Mouse (Mus musculus): Measurements from ENCODE around the gene Mthfd1l.
"Not testable (repeated sequence)": the region's sequence is repeated elsewhere in the genome, so short reads cannot be mapped to it uniquely, and the experiment has no call there.

Gene Mthfd1l

DNA sequence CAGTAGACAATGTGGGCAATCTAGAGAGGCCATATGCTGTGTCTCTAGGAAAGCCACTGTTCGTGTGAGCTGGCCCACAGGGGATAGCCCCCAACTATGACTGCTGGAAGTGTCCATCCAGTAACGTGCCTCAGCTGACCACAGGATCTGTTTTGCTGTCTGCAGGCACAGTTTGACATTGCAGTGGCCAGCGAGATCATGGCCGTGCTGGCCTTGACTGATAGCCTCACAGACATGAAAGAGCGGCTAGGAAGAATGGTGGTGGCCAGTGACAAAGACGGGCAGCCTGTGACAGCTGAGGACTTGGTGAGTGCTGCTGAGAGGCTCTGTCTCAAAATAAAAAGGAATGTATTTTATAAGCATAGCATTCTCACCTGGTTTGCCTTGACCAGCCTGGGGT is 74.7 kb downstream of the Mthfd1l start:
- DNase-seq: no peak

DNA sequence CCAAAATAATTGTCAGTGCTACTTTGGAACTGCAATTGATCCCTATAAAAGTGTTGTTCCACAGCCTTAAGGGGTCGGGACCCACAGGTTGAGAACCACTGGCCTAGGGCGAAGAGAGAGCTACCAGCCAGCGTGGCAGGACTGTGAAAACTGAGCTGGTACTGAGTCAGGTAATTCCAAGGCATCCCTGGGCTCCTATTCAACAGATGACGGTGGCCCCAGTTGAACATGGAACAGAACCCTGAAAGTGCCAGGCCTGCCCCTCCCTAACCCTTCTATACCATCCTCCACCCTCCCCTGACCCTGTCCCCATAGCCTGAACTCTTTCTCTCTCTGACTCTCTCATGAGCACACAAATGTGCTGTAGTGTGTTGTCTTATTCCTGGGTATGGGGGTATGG is 77.3 kb downstream of the Mthfd1l start:
- DNase-seq: no peak

DNA sequence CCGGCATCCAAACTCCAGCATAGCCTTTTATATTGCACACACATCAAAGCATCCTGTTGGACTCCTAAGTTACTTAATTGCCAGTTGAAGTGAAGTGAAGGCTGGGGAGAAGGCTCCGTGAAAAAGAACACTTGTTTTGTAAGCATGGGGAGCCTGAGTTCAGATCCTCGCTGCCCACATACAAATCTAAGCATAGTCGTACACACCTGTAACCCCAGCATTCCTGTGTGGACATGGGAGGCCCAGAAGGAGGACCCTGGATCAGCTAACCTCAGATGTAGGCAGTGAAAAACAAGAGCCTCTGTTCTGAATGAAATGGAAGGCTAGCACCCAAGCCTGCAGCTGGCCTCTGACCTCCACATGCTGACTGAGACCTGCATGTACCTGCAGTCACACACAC is 79.8 kb downstream of the Mthfd1l start:
- peak; percentile 33 to 49 for DNase-seq

DNA sequence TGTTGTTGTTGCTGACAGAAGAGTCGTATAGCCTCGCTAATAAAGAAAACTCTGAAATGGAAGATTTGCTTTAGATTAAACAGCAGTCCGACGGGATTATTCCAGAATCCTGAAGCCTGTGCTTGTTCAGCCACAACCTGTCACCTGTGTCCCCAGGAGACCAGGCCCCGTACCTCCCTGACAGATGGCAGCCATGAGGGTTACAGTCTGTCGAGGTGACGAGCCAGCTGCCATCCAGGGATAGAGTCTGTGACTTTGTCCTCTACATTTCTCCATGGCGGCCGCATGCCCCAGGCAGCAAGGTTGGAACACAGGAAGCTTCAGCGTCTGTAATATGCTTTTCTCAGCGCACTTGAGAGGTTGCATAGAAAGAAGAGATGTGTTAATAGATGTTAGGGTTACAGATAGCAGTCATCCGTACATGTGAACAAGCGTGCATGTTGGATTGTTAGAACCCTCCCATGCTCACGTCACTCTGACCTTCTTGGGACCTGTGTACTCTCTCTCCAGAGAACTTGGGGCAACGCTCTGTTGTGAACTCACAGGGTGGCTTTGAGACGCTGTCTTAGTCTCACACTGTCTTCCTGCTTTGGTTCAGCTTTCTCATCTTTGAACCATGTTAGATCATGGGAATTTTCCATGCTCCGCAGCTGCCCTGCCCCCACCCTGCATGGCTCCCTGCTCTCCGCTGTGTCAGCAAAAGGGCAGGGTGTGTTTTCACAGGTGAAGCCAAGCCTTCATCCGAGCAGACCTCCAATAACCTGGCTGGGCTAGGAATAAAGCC is 80.6 kb downstream of the Mthfd1l start:
- DNase-seq: peak; percentile 89 to 90

DNA sequence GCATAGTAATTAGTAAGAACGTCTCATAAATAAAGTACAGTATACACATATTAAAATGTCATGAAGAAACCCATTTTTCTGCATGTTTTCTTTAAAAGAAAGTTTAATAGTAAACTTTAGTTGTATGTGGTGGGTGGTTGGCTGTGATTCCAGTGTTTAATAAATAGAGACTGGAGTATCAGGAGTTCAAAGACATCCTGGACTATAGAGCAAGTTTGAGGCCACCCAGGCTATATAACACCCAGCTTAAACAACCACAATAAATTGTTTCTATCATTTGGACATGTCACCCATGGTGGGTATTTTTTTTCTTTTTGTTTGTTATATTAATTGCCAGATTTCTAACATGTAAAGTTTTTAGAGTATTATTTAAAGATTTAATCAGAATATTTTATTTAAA is 81.7 kb downstream of the Mthfd1l start:
- no peak for DNase-seq

DNA sequence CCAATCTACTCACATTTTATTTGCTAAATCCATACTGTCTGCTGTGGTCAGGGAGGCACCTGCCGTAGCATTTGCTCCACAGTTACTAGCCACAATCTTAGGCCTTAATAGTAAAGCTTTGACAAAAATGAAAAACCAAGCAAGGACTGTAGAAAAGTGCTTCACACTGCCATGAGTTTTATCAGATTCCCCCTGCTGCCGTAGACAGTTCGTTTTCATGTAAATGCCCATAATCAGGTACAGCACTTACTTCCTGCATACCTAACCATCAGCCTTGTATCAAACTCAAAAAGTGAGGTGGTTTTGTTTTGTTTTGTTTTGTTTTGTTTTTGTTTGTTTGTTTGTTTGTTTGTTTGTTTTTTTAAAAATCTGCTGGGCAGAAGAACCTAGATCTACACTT is 84.5 kb downstream of the Mthfd1l start:
- DNase-seq: no peak

DNA sequence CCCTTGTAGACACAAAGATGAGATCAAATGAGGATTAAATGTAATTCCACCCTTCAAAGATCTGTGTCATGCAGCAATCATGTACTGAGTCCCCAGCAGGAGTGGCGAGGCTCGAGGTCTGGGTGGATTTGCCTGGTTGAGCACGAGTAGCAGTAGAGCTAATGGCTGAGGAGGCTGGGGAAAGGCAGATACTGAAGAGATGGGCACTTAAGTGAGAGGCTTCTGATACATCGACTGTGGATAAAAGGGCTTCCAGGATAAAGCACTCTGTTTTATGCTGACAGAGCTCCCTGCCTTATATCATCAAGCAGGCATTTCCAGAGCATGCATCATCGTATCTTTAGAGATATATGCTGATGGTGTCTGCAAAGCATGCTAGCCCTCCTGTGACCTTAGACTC is 84.9 kb downstream of the Mthfd1l start:
- DNase-seq: no peak

DNA sequence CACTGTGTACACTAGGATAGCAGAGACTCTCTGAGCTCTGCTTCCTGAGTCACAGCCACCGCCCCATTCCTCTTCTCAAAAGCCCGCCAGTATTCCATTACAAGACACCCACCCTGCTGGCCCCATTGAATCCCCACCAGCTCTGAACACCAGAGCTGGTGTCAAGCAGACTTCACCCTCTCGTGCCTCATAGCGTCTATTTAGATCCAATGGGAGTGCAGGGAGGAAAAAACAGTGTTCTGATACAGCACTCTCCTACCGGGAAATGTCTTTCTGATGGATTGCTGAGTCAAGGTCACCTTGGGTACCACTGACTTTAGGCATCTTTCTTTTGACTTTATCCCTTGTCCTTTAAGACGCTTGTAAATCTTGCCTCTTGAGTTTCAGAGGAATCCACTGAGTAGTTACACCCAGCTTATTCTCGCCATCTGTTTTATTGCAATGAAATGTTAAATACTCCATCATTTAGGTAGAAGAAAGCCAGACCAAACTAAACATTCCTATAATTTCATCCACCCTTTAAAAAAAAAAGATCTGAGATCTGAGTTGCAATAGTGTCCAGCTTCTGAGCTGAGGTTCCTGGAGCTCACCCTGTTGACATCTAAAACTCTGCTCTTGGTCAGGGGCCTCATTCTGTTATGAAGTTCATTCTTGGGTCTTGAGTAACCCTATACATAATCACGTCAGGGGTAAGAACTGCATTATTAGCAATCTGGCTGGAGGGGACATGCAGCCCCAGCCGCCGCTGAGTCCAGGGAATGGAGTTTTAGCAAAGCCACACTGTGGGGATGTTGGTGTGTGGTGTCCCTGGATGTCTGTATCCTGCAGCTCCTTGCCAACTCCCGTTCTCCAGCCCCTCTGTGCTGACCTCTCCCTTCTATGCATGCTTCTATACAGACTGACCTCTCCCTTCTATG is 88.4 kb downstream of the Mthfd1l start:
- DNase-seq: no peak

DNA sequence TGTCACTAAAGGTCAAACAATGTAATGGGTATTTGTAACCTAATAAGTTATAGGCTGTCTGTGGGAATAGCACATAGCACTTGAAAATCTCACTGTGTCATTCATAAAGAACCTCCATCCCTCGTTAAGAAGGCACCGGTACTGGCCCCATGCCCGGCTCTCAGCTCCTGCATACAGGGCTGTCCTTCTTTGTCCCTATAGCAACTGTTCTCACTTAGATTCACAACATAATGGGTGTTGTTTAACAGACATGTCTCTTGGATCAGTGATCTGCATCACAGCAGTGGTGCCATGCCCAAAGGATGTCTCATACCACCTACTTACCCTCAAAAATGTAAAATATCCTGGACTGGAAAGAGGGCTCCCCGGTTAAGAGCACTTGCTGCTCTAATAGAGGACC is 90.6 kb downstream of the Mthfd1l start:
- DNase-seq: peak in 1 of 2 experiments; percentile 60

DNA sequence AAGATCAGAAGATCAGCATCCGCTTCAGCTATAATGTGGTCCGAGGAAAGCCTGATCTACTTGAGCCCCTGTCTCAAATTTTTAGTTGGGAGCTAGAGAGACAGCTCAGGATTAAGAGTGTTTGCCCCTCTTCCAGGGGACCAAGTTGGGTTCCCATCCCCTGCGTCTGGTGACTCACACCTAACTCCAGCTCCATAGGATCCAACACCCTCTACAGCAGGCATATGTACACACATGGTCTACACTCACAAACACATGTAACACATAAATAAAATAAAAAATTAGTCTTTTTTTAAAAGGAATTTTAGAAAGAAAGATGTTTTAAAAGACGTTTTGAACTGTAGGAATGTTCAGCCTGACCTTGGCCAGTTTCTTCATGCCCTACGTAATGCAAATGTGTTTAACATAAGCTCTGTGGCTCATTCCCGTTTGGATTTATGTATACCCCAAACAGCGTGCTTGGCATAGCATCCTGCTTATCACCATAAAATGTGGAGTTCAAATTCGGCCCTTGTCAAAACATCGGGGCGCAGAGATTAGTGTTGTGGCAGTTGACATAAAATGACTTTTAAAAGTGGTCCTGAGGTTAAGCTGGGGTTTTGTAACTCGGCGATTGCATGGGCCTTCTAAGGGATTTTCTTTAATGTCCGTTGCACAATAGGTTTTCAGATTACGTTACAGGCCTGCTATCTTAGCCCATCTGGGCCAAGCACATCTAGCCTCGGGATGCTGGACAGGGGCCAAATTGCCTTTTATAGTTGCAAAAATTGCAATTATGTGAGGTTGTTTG is 92.6 kb downstream of the Mthfd1l start:
- peak in 1 of 2 experiments; percentile 34 for DNase-seq

DNA sequence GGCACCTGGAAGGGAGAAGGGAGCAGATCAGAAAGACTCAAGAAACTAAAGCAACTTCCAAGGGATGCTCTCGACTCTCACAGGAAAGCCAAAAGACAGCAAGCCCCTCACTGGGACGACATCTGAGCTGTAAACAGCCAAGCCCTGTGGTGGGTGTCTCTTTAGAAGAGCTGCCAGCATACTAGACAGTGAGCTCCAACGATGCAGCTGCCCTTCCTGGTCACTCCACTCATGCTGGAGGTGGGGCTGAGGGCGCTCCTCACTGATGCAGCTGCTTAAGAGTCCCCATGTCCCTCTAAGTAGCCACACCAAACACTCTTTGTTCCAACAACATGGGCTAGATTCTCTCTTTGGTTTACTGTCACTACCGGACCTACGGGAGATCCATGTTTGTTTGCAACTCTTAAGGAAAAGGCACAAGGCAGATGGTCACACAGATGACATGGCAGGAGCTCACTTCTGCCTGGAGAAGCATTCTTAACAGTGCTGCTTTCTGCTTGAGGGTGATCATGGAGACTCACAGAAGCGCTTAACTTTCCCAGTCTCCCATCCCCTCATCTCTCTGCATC is 96.4 kb downstream of the Mthfd1l start:
- DNase-seq: peak; percentile 36 to 45

DNA sequence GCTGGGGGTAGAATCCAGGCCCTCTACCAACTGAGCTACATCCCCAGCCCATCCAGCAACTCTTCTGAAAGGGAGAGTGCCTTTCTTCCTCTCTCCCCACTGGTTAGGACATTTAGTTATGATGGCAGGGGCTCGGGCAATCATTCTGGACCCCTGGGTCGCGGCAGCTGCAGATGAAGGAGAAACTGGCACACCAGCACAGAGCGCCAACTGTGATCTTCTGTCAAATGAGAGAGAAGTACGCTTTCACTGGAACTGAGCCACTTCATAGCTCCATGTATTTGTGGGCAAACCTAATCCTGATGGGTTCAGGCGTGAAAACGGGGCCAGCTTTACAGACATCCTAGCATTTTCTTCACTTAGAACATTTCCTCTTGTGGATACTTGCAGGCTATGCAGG is 97.1 kb downstream of the Mthfd1l start:
- peak; percentile 36 to 51 for DNase-seq

DNA sequence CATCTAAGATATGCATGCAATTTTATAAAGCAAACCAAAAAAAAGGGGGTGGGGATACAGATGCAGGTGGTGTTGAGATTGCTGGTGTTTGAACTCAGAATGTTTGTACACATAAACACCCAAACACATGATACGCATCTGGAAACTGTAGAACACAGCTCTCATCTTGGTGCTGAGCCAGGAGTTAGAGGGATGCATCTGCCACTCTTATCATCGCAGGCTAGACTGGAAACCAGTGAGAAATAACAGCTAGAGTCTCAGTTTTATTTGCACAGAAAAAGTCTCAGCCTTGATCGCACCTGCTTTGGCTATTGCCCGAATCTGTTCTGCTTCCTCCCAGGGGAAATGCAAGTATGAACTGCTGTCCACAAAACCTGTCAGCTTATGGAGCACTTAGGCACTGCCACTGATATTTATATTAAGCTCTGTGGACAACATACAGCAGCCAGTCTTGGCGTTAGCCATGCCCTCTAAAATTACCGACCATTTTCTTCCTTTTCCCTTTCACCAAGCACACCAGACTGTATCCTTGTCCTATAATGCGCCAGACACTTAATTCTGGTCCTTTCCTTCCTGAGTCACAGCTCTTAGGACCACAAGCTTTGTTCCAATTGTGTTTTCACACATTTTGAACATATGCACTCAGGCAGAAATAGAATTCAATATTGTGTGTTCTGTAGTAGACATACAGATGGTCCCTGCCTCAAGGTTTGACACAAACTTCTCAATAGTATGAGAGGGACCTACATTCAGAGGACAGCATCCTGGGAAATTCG is 98.3 kb downstream of the Mthfd1l start:
- DNase-seq: peak; percentile 30 to 38

DNA sequence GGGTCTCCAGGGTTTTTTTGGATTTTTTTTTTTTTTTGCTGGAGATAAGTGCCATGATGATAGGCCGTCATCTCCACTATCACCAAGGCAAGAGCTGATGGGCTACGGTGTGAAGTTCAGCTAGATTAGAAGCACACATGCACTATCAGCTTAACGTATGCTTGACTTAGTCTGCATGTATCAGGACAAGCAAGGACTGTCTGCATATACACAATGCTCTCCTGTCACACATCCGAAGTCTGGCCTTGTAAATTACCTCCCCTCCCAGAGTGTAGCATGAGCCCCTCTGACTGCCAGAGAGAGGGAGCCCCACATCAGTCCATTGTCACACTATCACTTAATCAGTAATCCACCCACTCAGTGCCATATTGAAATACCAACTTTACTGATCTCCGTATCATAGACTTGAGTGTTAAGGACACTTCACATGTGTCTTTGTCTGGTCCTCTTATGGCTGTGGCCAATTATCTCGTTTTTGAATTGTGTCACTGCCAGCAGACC is 99.0 kb downstream of the Mthfd1l start:
- no peak for DNase-seq

DNA sequence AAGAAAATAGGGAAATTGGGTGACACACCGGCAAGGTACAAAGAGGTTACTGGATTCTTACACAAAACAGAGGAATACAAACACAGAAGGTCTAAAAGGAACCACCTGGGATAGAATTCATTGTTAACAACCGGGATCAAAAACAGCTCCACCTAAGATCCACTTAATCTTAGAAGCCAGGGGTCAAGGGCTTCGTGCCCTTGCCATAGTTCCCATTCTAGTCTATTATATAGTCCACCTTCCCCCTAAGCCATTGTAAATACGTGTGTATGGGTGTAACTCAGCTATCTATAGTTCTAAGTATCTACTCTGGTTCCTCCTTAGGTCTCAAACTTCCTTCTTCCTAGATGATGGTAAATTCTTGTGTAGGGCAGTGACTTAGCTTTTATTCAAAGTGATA is 99.6 kb downstream of the Mthfd1l start:
- not testable (repeated sequence) for DNase-seq

DNA sequence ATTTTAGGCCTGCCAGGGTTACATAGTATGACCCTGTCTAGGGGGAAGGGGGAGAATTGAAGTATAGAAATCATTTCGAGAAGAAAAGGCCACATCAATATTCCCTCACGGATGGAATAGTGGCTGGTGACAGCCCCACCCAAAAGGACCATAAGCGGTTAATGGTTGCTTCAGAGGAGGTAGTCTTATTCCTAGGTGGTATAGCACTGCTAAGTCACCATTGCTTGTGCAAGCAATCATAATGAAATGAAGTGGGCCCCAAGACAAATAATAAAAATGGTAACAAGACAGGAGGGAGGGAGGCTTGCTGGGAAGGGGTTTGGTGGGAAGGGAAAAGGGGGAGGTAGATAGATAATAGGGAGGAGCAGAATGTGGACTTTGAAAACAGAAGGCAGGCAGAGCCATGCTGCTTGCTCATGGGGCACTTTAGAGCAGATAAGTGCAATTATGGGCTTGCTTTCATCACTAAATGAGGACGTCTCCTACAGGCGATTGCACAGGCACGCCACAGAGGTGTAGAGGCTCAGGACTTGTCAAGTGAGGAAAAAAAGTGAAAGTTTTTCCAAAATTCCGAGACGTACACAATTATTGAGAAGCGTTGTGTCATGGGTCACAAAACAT is 105.4 kb downstream of the Mthfd1l start:
- no peak for DNase-seq

DNA sequence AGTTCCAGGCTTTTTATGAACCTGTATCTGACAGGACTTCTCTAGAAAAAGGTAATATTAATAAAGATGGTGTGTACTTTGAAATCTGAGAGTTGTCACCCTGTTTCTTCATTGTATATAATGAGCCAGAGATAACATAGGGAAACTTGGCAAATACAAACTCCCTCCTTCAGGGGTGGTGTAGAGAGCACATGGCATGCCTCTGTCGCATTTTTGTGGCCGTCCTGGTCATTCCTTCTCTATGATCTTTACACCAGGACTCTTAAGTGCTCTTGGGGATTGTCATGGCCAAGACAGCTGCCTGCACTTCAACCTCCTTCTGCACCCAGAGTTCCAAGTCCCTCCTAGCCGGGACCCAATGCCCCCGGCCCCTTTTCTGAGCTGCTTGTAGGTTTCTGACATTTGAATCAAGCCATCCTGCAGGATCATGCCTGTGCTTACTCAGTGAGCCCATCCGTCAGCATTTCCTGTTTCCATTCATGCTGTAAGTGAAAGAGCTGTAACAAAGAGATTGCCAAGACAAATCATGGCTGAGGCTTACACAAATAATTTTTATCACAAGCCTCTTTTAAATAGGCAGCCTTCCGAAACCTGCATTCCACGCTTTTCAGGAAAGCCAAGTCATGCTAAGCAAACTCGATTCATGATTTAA is 106.2 kb downstream of the Mthfd1l start:
- no peak for DNase-seq

DNA sequence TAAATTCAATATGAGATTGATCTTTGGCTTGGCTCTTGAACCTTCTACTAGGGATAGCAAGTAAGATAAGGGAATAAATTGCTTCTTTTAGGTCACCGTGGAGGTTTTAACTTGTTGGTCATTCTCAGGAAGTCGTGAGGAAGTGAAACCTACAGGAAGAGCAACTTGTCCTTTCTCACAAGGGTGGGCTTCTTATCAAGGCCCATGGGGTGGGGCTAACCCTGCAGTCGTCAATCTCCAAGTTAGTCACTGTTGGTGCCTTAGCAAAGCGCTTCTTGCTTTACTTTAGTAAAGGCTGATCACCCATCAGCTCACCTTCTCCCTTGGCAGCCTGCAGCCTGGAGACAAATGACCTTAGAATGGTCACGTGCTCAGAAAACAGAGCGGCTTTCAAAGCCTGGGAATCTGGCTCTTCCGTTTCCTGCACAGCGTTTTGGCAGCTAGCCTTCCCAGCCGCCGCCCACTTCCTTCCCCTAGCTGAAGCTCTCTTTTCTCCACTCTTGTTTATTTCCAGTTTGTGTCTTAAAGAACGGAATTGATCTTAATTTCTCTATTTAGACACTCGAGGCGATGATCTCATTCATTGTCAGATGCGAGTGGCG is 106.8 kb downstream of the Mthfd1l start:
- peak; percentile 33 to 55 for DNase-seq

DNA sequence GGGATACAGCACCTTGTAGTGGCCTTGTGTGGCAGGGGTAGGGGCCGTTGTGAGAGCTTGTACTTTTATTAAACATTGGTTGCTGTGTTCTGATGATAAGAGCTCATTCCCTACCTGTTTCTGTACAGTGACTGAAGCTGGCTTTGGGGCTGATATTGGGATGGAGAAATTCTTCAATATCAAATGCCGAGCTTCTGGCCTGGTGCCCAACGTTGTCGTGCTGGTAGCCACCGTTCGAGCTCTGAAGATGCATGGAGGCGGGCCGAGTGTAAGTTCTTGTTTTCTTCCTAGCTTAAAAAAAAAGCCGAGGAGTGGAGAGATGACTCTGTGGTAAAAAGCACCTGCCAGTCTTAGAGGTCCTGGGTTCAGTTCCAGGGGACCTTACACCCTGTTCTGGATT is 110.7 kb downstream of the Mthfd1l start:
- DNase-seq: peak in 1 of 2 experiments; percentile 56

DNA sequence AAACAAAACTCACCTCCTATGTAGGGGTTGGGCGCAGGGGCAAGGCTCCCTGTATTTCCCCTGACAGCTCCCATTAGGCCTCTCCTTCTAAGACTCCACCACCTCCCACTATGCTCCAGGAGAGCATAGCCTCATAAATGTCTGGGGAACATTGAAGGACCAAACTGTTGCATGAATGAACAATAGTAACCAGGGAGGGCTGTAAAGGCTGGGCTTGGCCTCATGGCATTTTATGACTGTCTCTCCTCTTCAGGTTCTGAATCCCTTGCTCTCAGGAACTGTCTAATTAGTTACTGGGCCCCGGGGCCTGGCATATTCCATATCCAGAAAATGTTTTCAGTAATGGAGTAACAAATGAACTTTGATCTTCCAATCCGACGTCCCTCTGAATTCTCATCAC is 112.0 kb downstream of the Mthfd1l start:
- DNase-seq: no peak
